Mouse (Mus musculus) kidney, postnatal 14 days (tissue): ENCODE measurements around the gene Hist1h3e.
"Not testable (repeated sequence)": the region's sequence is repeated elsewhere in the genome, so short reads cannot be mapped to it uniquely, and the experiment has no call there.

Source experiments
- DNase-seq: peaks from one replicate; pipeline ENCODE4 v3.0.0; 2022; ENCODE audit warnings: mixed read lengths

The Hist1h3e gene

DNA sequence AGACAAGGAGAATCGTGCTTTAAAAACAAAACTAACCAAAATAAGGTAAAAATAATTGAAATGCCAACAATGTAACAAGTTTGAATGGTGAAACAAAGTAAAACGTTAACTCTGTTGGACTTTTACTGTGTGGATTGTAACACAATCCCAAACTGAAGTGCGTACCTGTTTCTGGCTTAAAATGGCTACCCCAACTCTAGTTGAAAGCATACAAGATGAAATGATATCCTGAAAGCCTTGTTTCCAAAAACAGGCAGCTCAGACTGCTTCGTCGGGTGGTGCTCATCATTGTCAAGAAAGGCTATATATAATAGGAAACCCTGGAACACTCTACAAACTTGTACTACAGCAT lies 662 bp downstream of the Hist1h3e start:
- not testable (repeated sequence) for DNase-seq

DNA sequence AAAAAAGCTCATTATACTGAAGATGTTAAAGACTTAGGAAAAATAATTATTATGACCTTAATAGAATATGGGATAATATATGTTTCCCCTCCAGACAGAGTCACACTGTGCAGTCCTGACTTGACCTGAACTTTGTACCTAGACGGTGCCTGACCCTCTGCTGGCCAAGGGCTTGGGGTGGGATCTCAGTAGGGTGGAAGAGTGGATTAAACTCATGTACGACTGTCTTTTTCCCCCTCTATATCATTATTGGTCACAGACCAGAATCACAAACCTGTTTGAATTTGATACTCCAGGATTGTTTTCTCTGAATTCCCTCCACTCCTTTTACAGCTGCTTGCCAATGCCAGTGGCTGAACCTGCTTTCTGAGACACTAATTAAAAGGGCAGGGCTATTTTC lies 1.5 kb downstream of the Hist1h3e start:
- not testable (repeated sequence) for DNase-seq

GRCm38 (mm10) chr13:23556906-23557305 lies 5.3 kb downstream of the Hist1h3e start:
- no peak for DNase-seq

- DNase-seq: peak; percentile 89
Measured at GRCm38 (mm10) chr13:23555839-23556416, 6.2 kb downstream of the Hist1h3e start.

GRCm38 (mm10) chr13:23554925-23555838 lies 7.0 kb downstream of the Hist1h3e start:
- peak; percentile 82 for DNase-seq

- DNase-seq: no peak
Measured at GRCm38 (mm10) chr13:23554393-23554792, 7.8 kb downstream of the Hist1h3e start.

DNA sequence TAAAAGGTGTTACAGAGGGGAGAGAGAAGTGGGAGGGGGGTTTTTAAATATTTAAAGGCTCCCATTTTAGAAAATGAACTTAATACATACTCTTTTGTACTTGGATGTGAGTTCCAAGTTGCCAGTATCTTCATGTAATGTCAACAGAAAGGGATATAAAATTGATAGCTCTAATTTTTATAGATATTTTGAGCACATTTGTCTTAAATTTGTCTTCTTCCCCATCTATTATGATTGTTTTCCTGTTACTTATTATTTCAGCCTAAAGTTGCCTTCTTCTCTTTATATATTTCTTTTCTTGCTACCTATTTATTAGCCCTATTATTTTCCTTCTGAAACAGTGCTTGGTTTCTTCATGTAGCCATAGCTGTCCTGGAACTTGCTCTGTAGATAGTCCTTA lies 9.2 kb downstream of the Hist1h3e start, which contains the start of gene Hist1h1d:
TSS of gene Hist1h1d (plus strand) at position 301 of the 400 bp plus-strand sequence.
- DNase-seq: no peak

- no peak for DNase-seq
Measured at GRCm38 (mm10) chr13:23551931-23552914, 9.9 kb downstream of the Hist1h3e start.

DNA sequence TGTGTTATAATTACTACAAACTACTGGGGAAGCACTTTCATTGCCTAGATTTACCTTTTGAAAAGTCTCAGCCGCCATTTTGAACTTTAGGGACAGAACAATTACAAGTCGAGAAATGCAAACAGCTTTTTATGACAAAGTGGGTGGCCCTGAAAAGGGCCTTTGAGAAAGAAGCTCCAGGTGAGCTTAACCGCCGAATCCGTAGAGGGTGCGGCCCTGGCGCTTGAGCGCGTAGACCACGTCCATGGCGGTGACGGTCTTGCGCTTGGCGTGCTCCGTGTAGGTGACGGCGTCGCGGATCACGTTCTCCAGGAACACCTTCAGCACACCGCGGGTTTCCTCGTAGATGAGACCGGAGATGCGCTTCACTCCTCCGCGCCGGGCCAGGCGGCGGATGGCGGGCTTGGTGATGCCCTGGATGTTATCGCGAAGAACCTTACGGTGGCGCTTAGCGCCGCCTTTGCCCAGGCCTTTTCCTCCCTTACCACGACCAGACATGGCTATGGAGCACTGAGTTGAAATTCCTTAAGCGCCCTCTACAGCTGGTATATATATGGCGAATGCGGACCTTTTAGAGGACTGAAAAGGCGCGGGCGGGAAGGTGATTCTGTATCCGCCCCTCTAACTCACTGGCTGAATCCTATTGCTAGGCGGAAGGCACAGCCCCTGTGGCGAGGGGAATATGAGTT lies 10.9 kb downstream of the Hist1h3e start, which contains the start of gene Hist1h4f:
TSS of gene Hist1h4f (minus strand) at position 503 of the 689 bp plus-strand sequence.
- peak; percentile 91 for DNase-seq

DNA sequence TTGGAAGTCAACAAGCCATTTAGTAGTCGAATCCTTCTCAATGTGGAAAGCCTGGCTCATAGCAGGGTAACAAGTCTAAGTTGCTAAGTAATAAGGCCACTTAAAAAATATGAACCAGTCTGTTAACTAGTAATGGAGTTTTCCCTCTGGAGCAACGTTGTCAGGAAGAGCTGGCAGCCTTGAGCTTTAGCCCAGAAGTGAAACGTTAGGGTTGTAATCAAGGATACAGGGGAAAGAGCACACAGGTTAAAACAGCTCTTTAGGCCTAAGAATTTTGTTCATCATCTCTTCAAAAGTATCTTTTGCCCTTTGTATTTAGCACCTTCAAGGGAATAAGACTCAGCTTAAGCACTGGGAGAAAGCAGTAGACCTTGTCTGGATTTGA lies 11.4 kb downstream of the Hist1h3e start:
- DNase-seq: no peak

DNA sequence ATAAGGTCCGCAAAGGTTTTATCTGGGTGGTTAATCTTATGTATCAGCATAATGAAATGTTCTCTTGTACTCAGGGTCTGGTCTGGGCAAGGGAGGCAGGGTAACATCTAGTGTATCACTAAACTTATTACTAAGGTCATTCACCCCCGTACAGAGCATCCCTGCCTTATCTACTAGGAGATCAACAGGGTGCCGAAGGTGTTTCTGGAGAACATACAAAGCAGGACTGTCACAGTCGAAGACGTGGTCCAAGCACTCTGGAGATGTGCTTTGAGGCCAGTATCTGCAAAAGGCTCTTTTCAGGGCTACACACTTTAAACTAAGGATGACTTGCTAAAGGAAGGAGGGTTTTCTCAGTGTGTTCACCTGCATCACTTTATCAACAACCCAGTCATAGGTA lies 15.5 kb downstream of the Hist1h3e start:
- no peak for DNase-seq

DNA sequence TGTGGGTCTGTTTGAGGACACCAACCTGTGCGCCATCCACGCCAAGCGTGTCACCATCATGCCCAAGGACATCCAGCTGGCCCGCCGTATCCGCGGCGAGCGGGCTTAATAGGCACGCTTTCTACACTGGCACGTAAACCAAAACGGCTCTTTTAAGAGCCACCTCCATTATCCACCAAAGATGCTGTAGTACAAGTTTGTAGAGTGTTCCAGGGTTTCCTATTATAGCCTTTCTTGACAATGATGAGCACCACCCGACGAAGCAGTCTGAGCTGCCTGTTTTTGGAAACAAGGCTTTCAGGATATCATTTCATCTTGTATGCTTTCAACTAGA lies 17.4 kb downstream of the Hist1h3e start:
- DNase-seq: not testable (repeated sequence)

GRCm38 (mm10) chr13:23543965-23544786 lies 18.0 kb downstream of the Hist1h3e start, which contains the start of gene Hist1h3f:
Gene Hist1h3f, plus strand, starts transcription at chr13:23544052.
- peak; percentile 88 for DNase-seq

DNA sequence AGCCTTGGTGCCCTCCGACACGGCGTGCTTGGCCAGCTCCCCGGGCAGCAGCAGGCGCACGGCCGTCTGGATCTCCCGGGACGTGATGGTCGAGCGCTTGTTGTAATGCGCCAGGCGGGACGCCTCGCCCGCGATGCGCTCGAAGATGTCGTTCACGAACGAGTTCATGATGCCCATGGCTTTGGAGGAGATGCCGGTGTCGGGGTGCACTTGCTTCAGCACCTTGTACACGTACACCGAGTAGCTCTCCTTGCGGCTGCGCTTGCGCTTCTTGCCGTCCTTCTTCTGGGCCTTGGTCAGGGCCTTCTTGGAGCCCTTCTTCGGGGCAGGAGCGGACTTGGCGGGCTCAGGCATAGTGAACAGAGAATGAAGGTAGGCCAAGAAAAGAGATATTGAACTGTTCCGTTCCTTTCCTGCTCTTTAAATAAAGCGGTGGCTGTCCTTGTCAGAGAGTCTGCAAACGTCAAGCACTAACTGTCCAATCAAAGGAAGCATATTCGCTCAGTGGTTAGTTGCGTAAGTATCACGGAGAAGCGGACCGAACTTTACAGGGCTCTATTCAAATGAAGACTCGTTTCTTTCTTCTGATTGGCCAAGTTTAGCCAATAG lies 19.1 kb downstream of the Hist1h3e start, which contains the start of gene Hist1h2bh:
TSS of gene Hist1h2bh (minus strand) at position 394 of the 609 bp plus-strand sequence.
- DNase-seq: peak; percentile 89

DNA sequence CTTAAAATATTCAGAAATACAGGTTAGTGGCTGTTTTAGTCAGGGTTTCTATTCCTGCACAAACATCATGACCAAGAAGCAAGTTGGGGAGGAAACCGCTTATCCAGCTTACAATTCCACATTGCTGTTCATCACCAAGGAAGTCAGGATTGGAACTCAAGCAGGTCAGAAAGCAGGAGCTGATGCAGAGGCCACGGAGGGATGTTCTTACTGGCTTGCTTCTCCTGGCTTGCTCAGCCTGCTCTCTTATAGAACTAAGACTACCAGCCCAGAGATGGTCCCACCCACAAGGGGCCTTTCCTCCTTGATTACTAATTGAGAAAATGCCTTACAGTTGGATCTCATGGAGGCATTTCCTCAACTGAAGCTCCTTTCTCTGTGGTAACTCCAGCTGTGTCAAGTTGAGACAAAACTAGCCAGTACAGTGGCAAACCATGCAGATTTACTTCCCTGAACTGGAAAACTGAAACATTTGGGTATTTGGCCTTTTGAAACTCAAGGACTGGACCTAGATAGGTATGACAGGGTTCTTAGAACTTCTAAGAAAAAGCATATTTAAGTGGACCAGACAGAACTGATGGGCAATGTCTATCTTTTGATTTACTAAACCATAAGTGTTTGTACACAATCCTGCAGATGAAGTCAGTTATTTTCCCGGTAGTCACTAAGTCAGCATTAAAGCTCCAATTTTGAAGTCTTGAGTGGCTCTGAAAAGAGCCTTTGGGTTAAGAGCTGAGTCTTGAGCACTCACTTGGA lies 19.8 kb downstream of the Hist1h3e start:
- not testable (repeated sequence) for DNase-seq

GRCm38 (mm10) chr13:23541497-23541896 lies 20.7 kb downstream of the Hist1h3e start:
- no peak for DNase-seq

DNA sequence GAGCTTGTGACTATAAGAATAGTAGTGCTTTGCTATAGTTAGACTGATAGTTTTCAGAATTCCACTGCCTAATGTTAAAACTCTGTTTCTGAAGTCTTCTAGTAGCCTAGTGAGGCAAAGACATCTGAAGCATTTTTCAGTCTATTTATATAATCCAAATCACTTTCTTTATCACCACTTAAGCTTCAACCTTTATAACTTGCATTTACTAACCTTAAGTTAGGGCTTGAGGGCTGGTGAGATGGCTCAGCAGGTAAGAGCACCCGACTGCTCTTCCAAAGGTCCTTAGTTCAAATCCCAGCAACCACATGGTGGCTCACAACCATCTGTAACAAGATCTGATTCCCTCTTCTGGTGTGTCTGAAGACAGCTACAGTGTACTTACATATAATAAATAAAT lies 22.3 kb downstream of the Hist1h3e start:
- not testable (repeated sequence) for DNase-seq

DNA sequence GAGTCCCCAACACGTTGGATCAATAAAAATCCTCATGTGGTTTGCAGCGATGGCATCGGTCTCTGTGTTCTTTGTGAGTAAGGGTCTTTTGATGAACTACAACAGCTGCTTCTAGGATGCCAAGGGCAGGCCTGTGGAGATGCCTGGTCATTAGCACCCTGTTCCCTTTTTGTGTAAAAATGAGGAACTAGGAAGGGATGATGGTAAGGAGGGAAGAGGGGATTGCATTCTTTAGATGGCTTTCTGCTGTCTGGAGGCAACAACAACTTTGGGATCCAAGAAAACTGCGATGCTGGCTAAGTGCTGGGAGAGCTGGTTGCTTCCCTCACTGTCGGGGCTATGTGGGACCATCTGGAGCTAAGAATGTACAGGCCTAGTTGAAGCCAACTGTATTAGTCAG lies 23.9 kb downstream of the Hist1h3e start:
- DNase-seq: no peak

- no peak for DNase-seq
Measured at GRCm38 (mm10) chr13:23537006-23537710, 25.0 kb downstream of the Hist1h3e start.
